Mouse (Mus musculus): ENCODE measurements at regions not wholly inside any gene's neighbourhood (a gene's known extent, or its start where the extent isn't known, plus 50 kb on each side); places are given as distances from the start of the nearest gene placed in this dataset.

GRCm38 (mm10) chr14:76687971-76688407 lies 131.3 kb upstream of the Serp2 start:
- TF ChIP-seq CTCF (conservative IDR thresholded peaks at IDR 0.05) = no peak
- Histone ChIP-seq H3K27ac (no peak overlapping the region), H3K4me3 (no peak overlapping the region)
- DNase-seq (ENCODE audit: low spot score in 2 of 2) = no peak

- no peak for DNase-seq (ENCODE audit: low spot score in 2 of 2)
- Histone ChIP-seq H3K27ac (no peak overlapping the region), H3K4me3 (no peak overlapping the region)
- TF ChIP-seq CTCF (conservative IDR thresholded peaks at IDR 0.05) = no peak
These were observed 130.2 kb upstream of the Serp2 start for GRCm38 (mm10) chr14:76686762-76687453.

DNA sequence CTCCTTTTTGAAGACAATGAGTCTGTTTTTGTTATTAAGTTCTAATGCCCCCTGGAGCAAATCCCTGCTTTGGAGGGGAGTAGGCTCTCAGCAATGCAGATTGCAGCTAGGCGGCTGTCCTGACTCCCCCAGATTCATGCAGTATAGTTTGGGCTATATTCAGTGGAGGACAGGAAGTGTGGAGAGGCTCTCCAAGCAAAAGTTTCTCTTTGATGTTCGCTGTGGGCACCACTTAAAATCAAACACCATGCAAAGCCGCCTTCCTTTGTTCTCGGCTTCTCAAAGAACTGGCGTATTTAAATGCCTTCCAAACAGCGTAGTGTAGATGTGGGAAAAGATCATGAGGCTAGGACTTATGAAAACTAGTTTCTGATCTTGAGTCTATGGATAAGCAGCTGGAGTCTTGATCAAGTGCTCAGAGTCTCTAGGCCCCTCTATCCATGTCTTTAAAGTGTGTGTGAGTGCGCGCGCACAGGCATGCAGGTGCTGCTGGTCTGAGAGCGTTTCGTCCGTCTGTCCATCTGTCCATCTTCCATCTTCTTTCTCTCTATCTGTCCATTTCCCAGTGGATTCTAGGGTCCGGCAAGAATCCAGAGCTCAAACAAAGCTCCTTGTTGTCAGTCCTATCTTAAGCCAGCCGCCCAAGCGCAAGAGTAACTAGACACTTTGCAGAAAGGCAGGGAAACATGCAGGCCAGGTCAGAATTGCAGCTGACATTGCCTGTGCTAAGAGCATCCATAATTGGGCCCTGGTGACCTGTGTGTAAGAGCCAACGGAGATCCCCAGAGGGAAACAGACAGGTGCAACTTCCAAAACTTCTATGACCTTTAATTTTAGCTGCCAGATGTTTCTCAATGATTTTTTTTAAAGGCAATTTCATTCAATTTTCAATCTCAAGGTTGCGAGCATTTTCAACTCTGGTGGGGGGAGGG lies 129.4 kb upstream of the Serp2 start:
- Histone ChIP-seq H3K27ac (peak overlapping the region; percentile 64; the same call in 1 of the 2 replicates), H3K4me3 (no peak overlapping the region)
- no peak for DNase-seq (ENCODE audit: low spot score in 2 of 2)
- no peak for TF ChIP-seq CTCF (conservative IDR thresholded peaks at IDR 0.05)

GRCm38 (mm10) chr14:76684327-76684726 lies 127.6 kb upstream of the Serp2 start:
- Histone ChIP-seq H3K27ac (no peak overlapping the region), H3K4me3 (no peak overlapping the region)
- no peak for TF ChIP-seq CTCF (conservative IDR thresholded peaks at IDR 0.05)
- DNase-seq (ENCODE audit: low spot score in 2 of 2) = no peak

- no peak for DNase-seq (ENCODE audit: low spot score in 2 of 2)
- peak overlapping the region; percentile 55 for H3K27ac ChIP-seq
- TF ChIP-seq CTCF (conservative IDR thresholded peaks at IDR 0.05) = no peak
- H3K4me3 ChIP-seq = no peak overlapping the region
These were observed 125.1 kb upstream of the Serp2 start for GRCm38 (mm10) chr14:76681581-76682377.

GRCm38 (mm10) chr14:76678512-76679134 lies 121.9 kb upstream of the Serp2 start:
- TF ChIP-seq CTCF (conservative IDR thresholded peaks at IDR 0.05) = no peak
- DNase-seq (ENCODE audit: low spot score in 2 of 2) = no peak
- Histone ChIP-seq H3K27ac (no peak overlapping the region; the same call in 1 of the 2 replicates), H3K4me3 (no peak overlapping the region)

- Histone ChIP-seq H3K4me3 (no peak overlapping the region), H3K27ac (no peak overlapping the region)
- no peak for DNase-seq (ENCODE audit: low spot score in 2 of 2)
- no peak for TF ChIP-seq CTCF (conservative IDR thresholded peaks at IDR 0.05)
These were observed 118.3 kb upstream of the Serp2 start for GRCm38 (mm10) chr14:76674949-76675348.

- Histone ChIP-seq H3K27ac (no peak overlapping the region), H3K4me3 (no peak overlapping the region)
- TF ChIP-seq CTCF (conservative IDR thresholded peaks at IDR 0.05) = no peak
- no peak for DNase-seq (ENCODE audit: low spot score in 2 of 2)
These were observed 117.1 kb upstream of the Serp2 start for GRCm38 (mm10) chr14:76673671-76674331.

DNA sequence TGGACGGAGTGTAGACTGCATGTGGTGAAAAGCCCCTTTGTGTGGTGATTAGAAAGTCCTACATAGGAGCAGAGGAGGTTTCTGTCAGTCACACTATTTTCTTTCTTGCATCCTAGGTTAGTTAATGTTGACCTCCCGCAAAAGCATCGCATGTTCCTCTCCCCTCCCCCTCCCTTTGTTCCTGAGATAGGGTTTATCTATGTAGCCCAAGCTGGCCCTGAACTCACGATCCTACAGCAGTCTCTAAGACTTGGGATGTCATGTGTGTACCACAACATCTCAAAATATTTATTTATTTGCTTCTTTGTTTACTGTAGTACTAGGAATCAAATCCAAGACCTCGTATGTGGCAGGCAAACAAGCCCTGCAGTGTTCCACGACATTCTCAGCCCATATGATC lies 116.2 kb upstream of the Serp2 start:
- no peak for TF ChIP-seq CTCF (conservative IDR thresholded peaks at IDR 0.05)
- Histone ChIP-seq H3K4me3 (no peak overlapping the region), H3K27ac (no peak overlapping the region)
- no peak for DNase-seq (ENCODE audit: low spot score in 2 of 2)

DNA sequence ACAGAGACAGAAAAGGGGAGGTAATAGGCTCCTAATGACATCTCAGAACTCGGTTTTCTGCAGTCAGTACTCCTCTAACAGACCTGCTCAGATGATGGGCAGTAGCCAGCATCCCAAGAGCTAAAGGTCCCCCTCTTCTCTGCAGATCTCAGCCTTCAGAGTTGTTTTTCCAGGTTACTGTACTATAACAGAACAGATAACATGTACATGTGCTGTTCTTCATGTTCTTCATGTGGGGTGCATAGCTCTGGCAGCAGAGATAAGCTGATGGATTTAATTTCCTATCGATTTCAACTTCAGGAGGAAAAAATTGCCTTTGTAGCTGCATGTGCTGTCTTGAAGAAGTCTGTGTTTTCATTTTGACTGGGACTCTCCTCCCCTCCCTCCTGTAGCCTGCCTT lies 115.8 kb upstream of the Serp2 start:
- H3K4me3 ChIP-seq = no peak overlapping the region
- H3K27ac ChIP-seq = no peak overlapping the region
- DNase-seq (ENCODE audit: low spot score in 2 of 2) = no peak
- no peak for TF ChIP-seq CTCF (conservative IDR thresholded peaks at IDR 0.05)

GRCm38 (mm10) chr14:76671023-76671422 lies 114.3 kb upstream of the Serp2 start:
- H3K4me3 ChIP-seq = no peak overlapping the region
- H3K27ac ChIP-seq = no peak overlapping the region
- DNase-seq (ENCODE audit: low spot score in 2 of 2) = no peak
- TF ChIP-seq CTCF (conservative IDR thresholded peaks at IDR 0.05) = no peak

All from layer of hippocampus, adult 2 months (tissue).